Mouse (Mus musculus) erythroblast, embryonic 14.5 days (primary cell): ENCODE measurements around the gene Dpep1.

Source experiments
- GATA1 ChIP-seq: IDR thresholded peaks from 2 replicates; pipeline ENCODE4 v1.6.1; 2012; ENCODE audit warnings: low read length, inconsistent platforms, mixed read lengths
- TAL1 ChIP-seq: IDR thresholded peaks from 3 replicates; pipeline ENCODE4 v1.6.1; 2012; ENCODE audit warnings: low read length, inconsistent platforms, mixed read lengths

GRCm38 (mm10) chr8:123213118-123213772, 27.2 kb downstream of the Dpep1 start:
- no peak for TF ChIP-seq GATA1
- no peak for TF ChIP-seq TAL1
